Mouse (Mus musculus) embryonic facial prominence, embryonic 12.5 days (tissue): ENCODE measurements around the gene Ccpg1. TPM values are rescaled to one million over a fixed set of nuclear protein-coding genes. Genes with fewer than 3 reads are reported as not detected.

ENCODE experiments used
- ATAC-seq: fragments of 200-750 bp; cut with Nextera tagmentation; 2 replicates; pipeline ENCODE4 v1.8.0; 2017; ENCODE audit not compliant: insufficient number of reproducible peaks, insufficient read depth, low FRiP score, low TSS enrichment
- H3K27ac ChIP-seq: fragments of 300-500 bp; sonication (generic); 2 replicates; pipeline ENCODE4 v1.5.1; 2016; ENCODE audit warnings: mild to moderate bottlenecking
- H3K27me3 ChIP-seq: fragments of 300-500 bp; sonication (generic); 2 replicates; pipeline ENCODE4 v1.6.1; 2016; ENCODE audit warnings: mild to moderate bottlenecking, moderate library complexity
- H3K36me3 ChIP-seq: fragments of 300-500 bp; sonication (generic); 2 replicates; pipeline ENCODE4 v1.6.1; 2016; ENCODE audit warnings: mild to moderate bottlenecking
- H3K4me1 ChIP-seq: fragments of 300-500 bp; sonication (generic); 2 replicates; pipeline ENCODE4 v1.6.1; 2016
- H3K4me2 ChIP-seq: fragments of 300-500 bp; sonication (generic); replicated peaks from 2 replicates; pipeline ENCODE4 v1.6.1; 2016; ENCODE audit warnings: mild to moderate bottlenecking, moderate library complexity
- H3K4me3 ChIP-seq: fragments of 300-500 bp; sonication (generic); 2 replicates; pipeline ENCODE4 v1.5.1; 2016; ENCODE audit warnings: mild to moderate bottlenecking
- H3K9ac ChIP-seq: fragments of 300-500 bp; sonication (generic); 2 replicates; pipeline ENCODE4 v1.6.1; 2016; ENCODE audit warnings: mild to moderate bottlenecking, moderate library complexity
- H3K9me3 ChIP-seq: fragments of 300-500 bp; sonication (generic); 2 replicates; pipeline ENCODE4 v1.6.1; 2016; ENCODE audit warnings: mild to moderate bottlenecking, moderate library complexity
- WGBS: fragments of 180-500 bp; shearing (Covaris S2); methylation state at CpG from one replicate; pipeline ENCODE4 v1.1.7; 2016; 5-methylcytosine and 5-hydroxymethylcytosine counted together
- polyA plus RNA-seq: library from polyadenylated mRNA; unstranded; fragments of >200 nt; fragmentation: Nextera tagmentation; extraction: Ambion mirVana; gene quantifications from 2 replicates; pipeline ENCODE4 v1.2.1, GENCODE M21; 2016

Ccpg1 gene
- polyA plus RNA-seq, 1 experiment from 2014 or later: 24.9 TPM

DNA sequence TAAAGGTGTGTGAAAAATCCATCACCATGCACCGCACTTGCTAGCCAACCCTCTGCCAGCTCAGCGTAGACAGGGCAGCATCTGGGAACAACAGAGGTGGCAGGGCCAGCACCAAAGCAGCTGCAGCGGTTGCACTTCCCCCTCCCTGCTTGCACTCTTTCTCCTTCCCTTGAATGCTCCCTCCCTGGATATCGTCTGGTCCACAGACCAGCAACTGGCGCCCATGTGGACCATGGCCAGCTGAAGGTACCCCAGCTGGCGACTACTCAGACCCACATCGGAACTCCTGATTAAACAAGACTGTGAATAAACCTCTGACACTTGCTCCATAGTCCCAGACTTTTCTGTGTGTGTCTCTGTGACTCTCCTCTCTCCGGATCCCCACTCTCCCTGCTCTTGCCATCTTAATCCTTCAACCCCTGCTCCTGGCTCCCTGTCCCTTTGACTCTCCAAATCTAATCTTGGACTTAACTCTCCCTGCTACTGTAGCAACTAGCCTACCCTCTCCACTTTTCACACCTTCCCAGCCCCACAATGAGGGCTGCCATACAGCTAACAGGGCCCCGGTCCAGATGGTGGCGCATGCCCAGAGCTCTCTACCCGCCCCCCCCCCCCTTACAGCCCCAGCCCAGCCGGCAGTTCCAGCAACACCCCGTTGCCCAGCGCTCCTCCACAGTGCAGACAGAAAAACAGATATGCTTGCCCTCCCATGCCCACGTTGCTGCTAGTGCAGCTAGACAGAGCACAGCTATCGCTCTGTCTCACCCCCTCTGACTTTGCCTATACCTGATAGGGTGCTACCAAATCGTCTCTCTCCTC lies 40.8 kb downstream of the Ccpg1 start:
- Histone ChIP-seq H3K9me3 (no peaks in the 10 kb centered on the region), H3K4me3 (no peak overlapping the region), H3K27ac (no peak overlapping the region), H3K4me2 (peak overlapping the region; percentile 27), H3K9ac (no peak overlapping the region), H3K36me3 (peaks cover 12% of the 10 kb centered on the region), H3K27me3 (no peaks in the 10 kb centered on the region), H3K4me1 (0 out of 2 replicates have a peak, but pooled peaks cover 4% of the 10 kb centered on the region)
- 27% methylated on average over 17 of the region's 17 CpGs for WGBS
- ATAC-seq: no peak

DNA sequence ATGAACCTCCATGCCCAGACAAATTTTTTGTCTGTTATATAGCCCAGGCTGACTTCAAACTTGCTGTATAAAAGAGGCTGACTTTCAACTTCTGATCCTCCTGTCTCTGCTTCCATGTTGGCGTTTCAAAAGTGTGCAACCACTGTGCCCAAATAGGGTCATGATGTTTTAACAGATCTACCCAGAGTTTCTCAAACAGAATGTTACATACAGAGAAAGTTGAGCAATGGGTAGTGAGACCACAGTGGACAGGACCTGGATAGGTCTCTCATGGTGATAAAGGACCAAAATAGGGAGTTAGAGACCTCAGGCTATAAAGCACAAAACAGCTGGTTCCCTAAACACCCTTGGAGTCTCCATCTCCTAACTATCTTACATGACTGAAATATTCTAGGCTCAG lies 45.2 kb downstream of the Ccpg1 start:
- no peak for ATAC-seq
- WGBS: 93% methylated on average over 1 of the region's 1 CpGs
- H3K4me1 ChIP-seq: 0 out of 2 replicates have a peak, but pooled peaks cover 4% of the 10 kb centered on the region
- no peaks in the 10 kb centered on the region for H3K27me3 ChIP-seq
- no peak overlapping the region for H3K4me3 ChIP-seq
- H3K27ac ChIP-seq: no peak overlapping the region
- no peak overlapping the region for H3K9ac ChIP-seq
- H3K36me3 ChIP-seq: peaks cover 38% of the 10 kb centered on the region
- no peak overlapping the region for H3K4me2 ChIP-seq
- no peaks in the 10 kb centered on the region for H3K9me3 ChIP-seq

DNA sequence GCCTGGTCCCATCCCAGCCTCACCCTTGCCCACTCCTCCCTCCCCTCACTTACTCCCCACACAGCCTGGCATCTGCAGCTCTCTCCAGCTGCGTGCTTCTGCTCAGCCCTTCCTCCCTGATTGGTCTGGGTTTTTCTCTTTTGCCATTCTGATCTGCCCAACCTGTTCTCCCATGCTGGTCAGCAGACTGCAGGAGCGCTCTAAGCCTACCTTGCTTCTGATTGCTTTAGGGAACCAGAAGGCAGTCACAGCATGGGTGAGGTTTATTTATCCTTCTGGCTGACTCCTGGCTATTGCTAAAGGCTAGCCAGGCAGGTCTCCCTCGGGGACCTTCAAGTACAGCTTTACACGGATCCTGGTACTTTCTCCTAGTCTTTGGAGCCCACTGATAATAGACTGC lies 46.2 kb downstream of the Ccpg1 start:
- Histone ChIP-seq H3K4me1 (0 out of 2 replicates have a peak, but pooled peaks cover under 1% of the 10 kb centered on the region), H3K27me3 (no peaks in the 10 kb centered on the region), H3K27ac (no peak overlapping the region), H3K9ac (no peak overlapping the region), H3K36me3 (peaks cover 48% of the 10 kb centered on the region), H3K4me2 (no peak overlapping the region), H3K4me3 (no peak overlapping the region), H3K9me3 (no peaks in the 10 kb centered on the region)
- 74% methylated on average over 4 of the region's 4 CpGs for WGBS
- no peak for ATAC-seq

DNA sequence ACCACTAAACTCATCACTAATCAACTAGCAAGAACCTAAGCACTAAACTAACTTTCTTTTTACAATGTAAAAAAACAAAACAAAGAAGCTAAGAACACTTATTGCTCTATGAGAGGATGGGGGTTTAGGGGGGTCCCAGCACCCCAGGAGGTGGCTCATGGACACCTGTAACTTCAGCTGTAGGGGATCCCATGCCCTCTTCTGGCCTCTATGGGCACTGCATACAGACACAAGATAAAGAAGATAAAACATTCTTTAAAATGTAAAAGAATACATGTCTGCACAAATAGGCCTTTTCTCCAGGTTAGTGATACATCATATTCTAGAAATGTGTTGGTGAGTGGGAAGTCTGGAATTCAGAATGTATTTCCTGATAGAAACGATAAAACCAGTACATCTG lies 48.2 kb downstream of the Ccpg1 start:
- Histone ChIP-seq H3K4me2 (no peak overlapping the region), H3K4me3 (no peak overlapping the region), H3K27me3 (no peaks in the 10 kb centered on the region), H3K9me3 (no peaks in the 10 kb centered on the region), H3K36me3 (peaks cover 48% of the 10 kb centered on the region), H3K9ac (no peak overlapping the region), H3K27ac (no peak overlapping the region), H3K4me1 (no peaks in the 10 kb centered on the region)
- ATAC-seq: no peak
- 88% methylated on average over 1 of the region's 1 CpGs for WGBS

DNA sequence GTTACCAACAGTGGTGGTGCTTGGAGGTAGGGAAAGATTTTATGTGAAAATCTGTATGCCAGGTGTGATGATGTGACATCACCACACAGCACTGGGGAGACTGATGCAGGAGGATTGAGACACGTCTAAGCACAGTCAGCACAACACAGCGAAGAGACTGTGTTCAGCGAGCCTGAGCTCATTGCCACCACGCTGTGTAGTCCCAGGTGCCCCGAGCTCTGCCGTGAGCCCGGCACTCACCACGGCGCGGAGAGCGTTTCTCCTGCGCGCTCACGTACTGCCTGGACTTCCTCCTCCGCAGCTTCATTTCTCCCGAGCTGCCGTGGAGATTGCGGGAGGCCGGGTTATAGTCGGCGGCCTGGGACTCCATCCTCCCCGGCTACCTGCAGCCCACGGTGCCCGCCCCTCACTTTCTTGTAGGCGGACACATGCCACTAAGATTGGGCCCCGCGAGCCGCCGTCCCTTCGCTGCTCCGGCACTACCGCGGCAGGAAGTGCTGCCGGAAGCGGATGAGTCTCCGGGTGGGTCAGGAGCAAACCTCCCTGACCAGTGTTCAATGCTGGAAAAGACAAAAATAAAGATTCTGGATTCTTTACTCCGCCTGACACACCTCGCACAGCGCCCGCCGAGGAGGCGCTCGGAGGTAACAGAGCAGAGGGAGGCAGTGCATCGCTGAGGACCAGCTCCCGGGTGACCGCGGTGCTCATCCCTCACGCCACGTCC lies 54.2 kb downstream of the Ccpg1 start:
- Histone ChIP-seq H3K4me1 (peaks cover 16% of the 10 kb centered on the region), H3K27ac (peak overlapping the region; percentile 84), H3K36me3 (peaks cover 10% of the 10 kb centered on the region; the same call in 1 of the 2 replicates), H3K27me3 (no peaks in the 10 kb centered on the region), H3K9ac (peak overlapping the region; percentile 73), H3K4me3 (peak overlapping the region; percentile 79), H3K9me3 (no peaks in the 10 kb centered on the region), H3K4me2 (peak overlapping the region; percentile 82)
- ATAC-seq: peak; percentile 80
- under 1% methylated on average over 49 of the region's 49 CpGs for WGBS

DNA sequence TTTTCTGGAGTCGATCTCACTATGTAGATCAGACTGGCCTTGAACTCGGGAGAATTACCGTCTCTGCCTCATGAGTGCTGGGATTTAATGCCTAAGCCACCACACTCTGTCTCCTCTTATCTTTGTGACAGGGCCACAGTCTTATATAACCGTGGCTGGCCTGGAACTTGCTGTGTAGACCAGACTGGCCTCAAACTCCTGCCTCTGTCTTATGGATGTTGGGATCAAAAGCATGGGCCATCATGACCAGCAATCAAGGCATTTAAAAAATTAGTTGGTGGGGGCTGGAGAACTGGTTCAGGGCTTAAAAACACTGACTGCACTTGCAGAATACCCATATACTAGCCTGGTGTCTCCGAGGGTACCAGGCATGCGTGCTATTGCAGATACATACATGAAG lies 54.9 kb downstream of the Ccpg1 start, which contains the start of gene Pigb:
Gene Pigb, minus strand, starts transcription at position 299 of the 400 bp plus-strand sequence.
- WGBS: 31% methylated on average over 6 of the region's 6 CpGs
- Histone ChIP-seq H3K4me1 (peaks cover 21% of the 10 kb centered on the region), H3K9me3 (no peaks in the 10 kb centered on the region), H3K4me2 (peak within 1 kb of the TSS; percentile 82), H3K4me3 (peak within 1 kb of the TSS; percentile 79), H3K27me3 (no peaks in the 10 kb centered on the region), H3K9ac (peak within 1 kb of the TSS; percentile 73), H3K36me3 (peaks cover 10% of the 10 kb centered on the region; the same call in 1 of the 2 replicates), H3K27ac (peak within 1 kb of the TSS; percentile 84)
- no peak for ATAC-seq

DNA sequence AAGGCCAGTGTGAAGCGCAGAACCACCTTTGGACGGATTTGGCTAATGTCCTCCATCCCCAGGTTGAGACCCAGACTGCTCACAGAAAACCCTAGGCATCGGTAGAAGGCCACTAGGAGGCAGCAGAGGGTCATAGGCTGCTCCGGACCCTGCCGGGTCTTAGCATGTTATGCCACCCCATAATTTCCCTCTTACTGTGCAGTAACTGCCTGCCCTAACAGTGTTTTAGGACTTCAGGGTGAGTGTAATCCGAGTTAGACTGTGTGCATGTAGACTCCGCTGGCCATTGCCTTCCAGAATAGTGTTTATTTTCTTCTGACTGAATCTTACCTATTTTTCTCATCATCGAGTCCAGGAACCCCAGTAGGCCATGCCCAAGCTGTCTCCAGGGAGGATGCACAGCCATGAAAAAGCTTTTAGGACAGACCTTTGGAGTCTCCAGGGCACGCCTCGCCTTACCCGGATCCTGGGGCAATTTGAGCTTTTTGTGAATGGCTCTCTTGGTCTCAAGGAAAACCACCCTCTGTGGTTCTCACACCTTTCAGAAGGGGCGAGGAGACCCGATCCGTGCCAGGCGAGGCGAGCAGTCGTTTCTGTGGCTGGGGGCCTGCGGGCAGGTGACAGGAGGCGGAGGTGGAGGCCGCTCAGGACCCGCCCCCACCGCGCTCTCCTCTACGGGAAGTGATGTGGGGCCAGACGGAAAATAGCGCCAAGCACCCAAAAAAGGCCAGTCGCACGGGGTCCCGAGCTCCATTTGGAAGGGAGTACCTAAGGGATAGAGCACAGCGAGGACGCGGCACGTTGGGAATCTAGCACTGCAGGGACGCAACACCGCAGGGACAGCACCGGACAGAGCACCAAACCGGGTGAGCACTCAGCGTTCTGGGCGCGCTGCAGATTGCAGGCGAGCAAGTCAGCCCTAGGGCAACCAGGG lies 59.2 kb downstream of the Ccpg1 start, which contains the start of gene Rab27a:
Gene Rab27a, plus strand, starts transcription at position 709 of the 934 bp plus-strand sequence.
- Histone ChIP-seq H3K27ac (no peak within 1 kb of the TSS), H3K27me3 (no peaks in the 10 kb centered on the region), H3K9ac (peak within 1 kb of the TSS; percentile 60), H3K9me3 (no peaks in the 10 kb centered on the region), H3K4me1 (peaks cover 23% of the 10 kb centered on the region), H3K4me3 (peak within 1 kb of the TSS; percentile 49), H3K36me3 (no peaks in the 10 kb centered on the region), H3K4me2 (peak within 1 kb of the TSS; percentile 95)
- ATAC-seq: peak; percentile 25; the same call in 1 of the 2 replicates
- WGBS: 1% methylated on average over 41 of the region's 41 CpGs

DNA sequence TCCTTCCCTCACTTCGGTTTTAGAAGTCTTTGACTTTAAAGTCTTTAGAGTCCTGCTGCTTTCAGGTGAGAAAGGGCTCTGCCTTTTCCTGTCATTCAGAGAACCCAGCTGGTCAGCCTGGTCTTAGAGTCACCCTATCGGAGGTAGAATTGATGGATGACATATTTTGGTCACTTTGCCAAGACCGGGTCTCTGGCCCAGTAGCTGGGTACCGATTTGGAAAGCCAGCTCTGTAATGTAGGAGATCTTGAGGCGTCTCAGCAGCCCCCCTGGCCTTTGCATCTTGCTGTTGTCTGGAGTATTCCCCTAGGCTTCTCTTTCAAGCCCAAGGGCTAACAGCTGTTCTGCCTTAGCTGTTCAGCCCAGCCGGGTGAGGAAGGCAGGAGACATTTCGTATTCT lies 60.0 kb downstream of the Ccpg1 start:
- Histone ChIP-seq H3K9me3 (no peaks in the 10 kb centered on the region), H3K4me2 (peak overlapping the region; percentile 95), H3K9ac (peak overlapping the region; percentile 60; the same call in 1 of the 2 replicates), H3K4me1 (peaks cover 23% of the 10 kb centered on the region), H3K27me3 (no peaks in the 10 kb centered on the region), H3K4me3 (peak overlapping the region; percentile 49), H3K27ac (no peak overlapping the region), H3K36me3 (no peaks in the 10 kb centered on the region)
- WGBS: 8% methylated on average over 7 of the region's 7 CpGs
- ATAC-seq: no peak

DNA sequence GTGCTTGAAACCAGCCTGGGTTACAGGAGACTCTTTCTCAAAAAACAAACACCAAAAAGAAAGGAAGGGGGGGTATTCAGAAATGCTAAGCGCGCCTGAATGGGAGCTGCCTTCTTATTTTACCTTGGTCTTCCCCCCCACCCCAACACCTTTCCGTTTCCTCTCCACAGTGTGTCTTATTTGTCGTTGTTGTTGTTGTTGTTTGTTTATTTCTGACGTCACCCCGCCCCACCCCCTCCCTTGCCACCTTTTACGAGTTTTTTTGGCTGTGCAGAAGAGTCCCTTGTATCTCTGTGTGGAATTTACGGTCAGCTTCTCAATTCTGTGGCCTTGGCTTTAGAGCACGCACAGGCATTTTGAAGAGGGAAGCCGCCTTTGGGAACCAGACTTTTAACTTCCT lies 60.5 kb downstream of the Ccpg1 start:
- Histone ChIP-seq H3K4me2 (peak overlapping the region; percentile 95), H3K27me3 (no peaks in the 10 kb centered on the region), H3K27ac (no peak overlapping the region), H3K4me3 (peak overlapping the region; percentile 49), H3K4me1 (peaks cover 20% of the 10 kb centered on the region; the same call in 1 of the 2 replicates), H3K9me3 (no peaks in the 10 kb centered on the region), H3K9ac (no peak overlapping the region), H3K36me3 (no peaks in the 10 kb centered on the region)
- ATAC-seq: no peak
- WGBS: 69% methylated on average over 10 of the region's 10 CpGs

DNA sequence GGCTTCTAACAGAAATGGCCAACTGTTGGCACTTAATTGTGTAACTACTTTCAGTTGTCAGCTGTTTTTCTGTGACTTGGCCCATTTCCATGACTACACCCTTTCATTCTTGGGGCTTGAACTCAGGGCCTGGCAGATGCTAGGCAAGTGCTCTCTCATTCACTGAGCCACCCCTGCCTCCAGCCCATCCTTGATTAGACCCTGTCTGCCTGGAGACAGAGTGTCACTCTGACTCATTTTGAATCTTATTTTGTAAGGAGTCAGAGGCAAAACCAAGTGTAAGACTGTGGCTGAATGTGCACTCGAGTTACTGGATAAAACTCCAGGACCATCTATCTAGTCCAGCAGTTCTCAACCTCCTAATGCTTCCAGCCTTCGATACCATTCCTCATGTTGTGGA lies 62.7 kb downstream of the Ccpg1 start:
- Histone ChIP-seq H3K4me2 (no peak overlapping the region), H3K4me3 (no peak overlapping the region), H3K9me3 (no peaks in the 10 kb centered on the region), H3K27me3 (no peaks in the 10 kb centered on the region), H3K36me3 (no peaks in the 10 kb centered on the region), H3K4me1 (peaks cover 20% of the 10 kb centered on the region; the same call in 1 of the 2 replicates), H3K9ac (no peak overlapping the region), H3K27ac (no peak overlapping the region)
- 91% methylated on average over 2 of the region's 2 CpGs for WGBS
- ATAC-seq: no peak

DNA sequence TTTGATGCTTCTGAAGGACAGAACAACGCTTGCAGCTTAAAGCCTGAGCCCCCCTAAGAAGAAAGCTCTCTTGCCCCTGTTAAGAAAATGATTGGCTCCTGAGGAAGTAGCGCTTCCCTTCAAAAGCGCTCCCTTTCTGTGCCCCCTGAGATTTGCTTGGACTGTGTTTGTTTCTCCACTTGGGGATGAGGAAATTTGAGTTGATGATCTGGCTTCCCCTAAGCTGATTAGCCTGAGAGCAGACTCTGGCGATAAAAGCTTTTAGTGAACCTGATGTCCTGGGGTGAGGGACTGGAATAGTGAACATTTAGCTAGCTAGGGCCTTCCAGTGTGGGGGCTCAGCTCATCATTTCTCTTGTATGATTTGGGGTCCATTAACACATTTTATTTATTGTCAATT lies 63.7 kb downstream of the Ccpg1 start:
- Histone ChIP-seq H3K4me2 (no peak overlapping the region), H3K27me3 (no peaks in the 10 kb centered on the region), H3K27ac (no peak overlapping the region), H3K36me3 (no peaks in the 10 kb centered on the region), H3K4me1 (peaks cover 20% of the 10 kb centered on the region; the same call in 1 of the 2 replicates), H3K4me3 (no peak overlapping the region), H3K9ac (no peak overlapping the region), H3K9me3 (no peaks in the 10 kb centered on the region)
- WGBS: 12% methylated on average over 4 of the region's 4 CpGs
- no peak for ATAC-seq
